Mouse (Mus musculus) stomach, postnatal 0 days (tissue): ENCODE data around the gene Slc25a4. TPM values are rescaled to one million over a fixed set of nuclear protein-coding genes. Genes with fewer than 3 reads are reported as not detected.

ENCODE experiments used
- ATAC-seq: fragments of 200-750 bp; cut with Nextera tagmentation; 2 replicates; pipeline ENCODE4 v1.8.0; 2017; ENCODE audit not compliant: low FRiP score, low TSS enrichment
- DNase-seq: peaks from one replicate; pipeline ENCODE4 v3.0.0-alpha.2; 2016; ENCODE audit warnings: low spot score
- H3K27ac ChIP-seq: fragments of 300-500 bp; sonication (generic); replicated peaks from 2 replicates; pipeline ENCODE4 v1.5.1; 2014; ENCODE audit warnings: mild to moderate bottlenecking, control low read depth
- H3K27me3 ChIP-seq: fragments of 300-500 bp; sonication (generic); 2 replicates; pipeline ENCODE4 v1.6.1; 2014; ENCODE audit warnings: low read length; ENCODE audit not compliant: control insufficient read depth, insufficient read depth
- H3K36me3 ChIP-seq: fragments of 300-500 bp; sonication (generic); 2 replicates; pipeline ENCODE4 v1.6.1; 2014; ENCODE audit warnings: low read length, mixed read lengths; ENCODE audit not compliant: control insufficient read depth, insufficient read depth
- H3K4me1 ChIP-seq: fragments of 300-500 bp; sonication (generic); replicated peaks from 2 replicates; pipeline ENCODE4 v1.6.1; 2014; ENCODE audit warnings: antibody characterized with exemption; ENCODE audit not compliant: control insufficient read depth, insufficient read depth
- H3K4me2 ChIP-seq: fragments of 300-500 bp; sonication (generic); replicated peaks from 2 replicates; pipeline ENCODE4 v1.6.1; 2014; ENCODE audit warnings: low read depth, mild to moderate bottlenecking, control low read depth, moderate library complexity
- H3K4me3 ChIP-seq: fragments of 300-500 bp; sonication (generic); 2 replicates; pipeline ENCODE4 v1.5.1; 2014; ENCODE audit warnings: low read depth, low read length, control low read depth
- H3K9ac ChIP-seq: fragments of 300-500 bp; sonication (generic); 2 replicates; pipeline ENCODE4 v1.6.1; 2014; ENCODE audit warnings: mild to moderate bottlenecking, low read length, control low read depth, mixed read lengths
- H3K9me3 ChIP-seq: fragments of 300-500 bp; sonication (generic); 2 replicates; pipeline ENCODE4 v1.6.1; 2016; ENCODE audit warnings: low read length; ENCODE audit not compliant: control insufficient read depth
- CTCF ChIP-seq: IDR thresholded peaks from 2 replicates; pipeline ENCODE4 v1.5.1; 2016; ENCODE audit warnings: antibody characterized with exemption, low read depth, mild to moderate bottlenecking, moderate library complexity
- EP300 ChIP-seq: optimal IDR thresholded peaks from 2 replicates; pipeline ENCODE3; 2016; ENCODE audit warnings: antibody characterized with exemption
- WGBS: fragments of 180-500 bp; shearing (Covaris S2); extraction: QIAGEN DNeasy Blood & Tissue Kit; methylation state at CpG from one replicate; pipeline ENCODE4 v1.1.7; 2014; 5-methylcytosine and 5-hydroxymethylcytosine counted together
- polyA plus RNA-seq: library from polyadenylated mRNA; unstranded; fragments of >200 nt; fragmentation: Nextera tagmentation; extraction: Ambion mirVana; gene quantifications from 2 replicates; pipeline ENCODE4 v1.2.1, GENCODE M21; 2015

The Slc25a4 gene
- polyA plus RNA-seq, 1 experiment from 2014 or later = 344 TPM

DNA sequence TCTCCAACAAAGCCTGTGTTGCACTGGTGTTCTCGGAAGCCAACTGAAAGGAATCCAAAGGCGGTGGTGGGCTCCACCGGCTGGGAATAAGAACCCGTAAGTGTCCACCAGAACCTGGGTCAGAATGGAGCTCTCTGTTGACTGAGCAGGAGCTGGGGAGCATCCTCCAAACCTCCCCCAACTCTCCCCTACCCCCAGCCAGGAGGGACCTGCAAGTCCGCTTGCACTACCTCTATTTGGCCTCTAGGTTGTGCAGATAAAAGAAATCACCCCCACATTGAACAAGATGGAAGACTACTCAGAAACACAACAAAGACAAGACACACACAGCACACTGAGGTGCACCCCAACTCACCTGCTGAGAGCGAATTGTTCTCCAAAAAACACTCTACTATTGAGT is 8.7 kb downstream of the Slc25a4 start:
- Histone ChIP-seq H3K36me3 (peaks cover 5% of the 10 kb centered on the region; the same call in 1 of the 2 replicates), H3K27me3 (no peaks in the 10 kb centered on the region)

GRCm38 (mm10) chr8:46197673-46198072 is 13.4 kb downstream of the Slc25a4 start:
- TF ChIP-seq CTCF (no peak), EP300 (no peak)
- Histone ChIP-seq H3K9me3 (no peaks in the 10 kb centered on the region), H3K36me3 (no peaks in the 10 kb centered on the region; the same call in 1 of the 2 replicates), H3K27ac (no peak overlapping the region), H3K4me1 (no peaks in the 10 kb centered on the region), H3K4me2 (no peak overlapping the region), H3K27me3 (no peaks in the 10 kb centered on the region), H3K9ac (no peak overlapping the region), H3K4me3 (no peak overlapping the region)
- no peak for ATAC-seq
- WGBS = 81% methylated on average over 5 of the region's 5 CpGs
- no peak for DNase-seq

More for the DNA sequence above, 8.7 kb downstream of the Slc25a4 start:
- Histone ChIP-seq H3K4me3 (no peak overlapping the region), H3K4me2 (no peak overlapping the region), H3K27ac (no peak overlapping the region), H3K9me3 (no peaks in the 10 kb centered on the region), H3K9ac (no peak overlapping the region), H3K4me1 (no peaks in the 10 kb centered on the region)
- WGBS = 90% methylated on average over 6 of the region's 6 CpGs
- ATAC-seq (no peak), DNase-seq (no peak)
- TF ChIP-seq CTCF (peak; percentile 49), EP300 (no peak)

DNA sequence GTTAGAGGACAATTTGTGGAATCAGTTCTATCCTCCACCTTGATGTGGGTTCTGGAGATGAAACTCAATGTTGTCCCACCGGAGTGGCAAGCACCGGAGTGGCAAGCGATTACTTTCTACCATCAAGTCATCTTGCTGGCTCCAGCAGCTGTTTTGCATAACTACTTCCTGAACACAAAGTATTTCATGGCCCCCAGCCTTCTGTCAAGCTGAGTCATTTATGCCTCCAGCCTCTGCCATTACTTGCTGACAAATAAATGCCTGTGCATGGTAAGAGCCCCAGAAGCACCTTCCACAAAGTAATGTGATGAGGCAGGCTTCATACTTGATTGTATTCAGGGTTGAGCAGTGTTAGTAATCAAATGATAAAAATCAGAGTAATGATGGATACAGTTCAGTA is 14.2 kb downstream of the Slc25a4 start:
- no peak for ATAC-seq
- WGBS = 94% methylated on average over 3 of the region's 3 CpGs
- TF ChIP-seq EP300 (no peak), CTCF (no peak)
- H3K27ac ChIP-seq = no peak overlapping the region
- no peak for DNase-seq
- H3K4me1 ChIP-seq = no peaks in the 10 kb centered on the region
- no peaks in the 10 kb centered on the region for H3K27me3 ChIP-seq
- no peaks in the 10 kb centered on the region; the same call in 1 of the 2 replicates for H3K36me3 ChIP-seq
- H3K4me3 ChIP-seq = no peak overlapping the region
- no peaks in the 10 kb centered on the region for H3K9me3 ChIP-seq
- H3K4me2 ChIP-seq = no peak overlapping the region
- no peak overlapping the region for H3K9ac ChIP-seq

- Histone ChIP-seq H3K27ac (no peak overlapping the region), H3K9me3 (no peaks in the 10 kb centered on the region), H3K4me3 (no peak overlapping the region), H3K36me3 (no peaks in the 10 kb centered on the region; the same call in 1 of the 2 replicates), H3K4me2 (no peak overlapping the region), H3K9ac (no peak overlapping the region), H3K27me3 (no peaks in the 10 kb centered on the region), H3K4me1 (no peaks in the 10 kb centered on the region)
- TF ChIP-seq EP300 = no peak
- no peak for TF ChIP-seq CTCF
- no peak for DNase-seq
- WGBS = 84% methylated on average over 8 of the region's 8 CpGs
- ATAC-seq = no peak
These were observed 18.0 kb downstream of the Slc25a4 start for GRCm38 (mm10) chr8:46193100-46193499.

DNA sequence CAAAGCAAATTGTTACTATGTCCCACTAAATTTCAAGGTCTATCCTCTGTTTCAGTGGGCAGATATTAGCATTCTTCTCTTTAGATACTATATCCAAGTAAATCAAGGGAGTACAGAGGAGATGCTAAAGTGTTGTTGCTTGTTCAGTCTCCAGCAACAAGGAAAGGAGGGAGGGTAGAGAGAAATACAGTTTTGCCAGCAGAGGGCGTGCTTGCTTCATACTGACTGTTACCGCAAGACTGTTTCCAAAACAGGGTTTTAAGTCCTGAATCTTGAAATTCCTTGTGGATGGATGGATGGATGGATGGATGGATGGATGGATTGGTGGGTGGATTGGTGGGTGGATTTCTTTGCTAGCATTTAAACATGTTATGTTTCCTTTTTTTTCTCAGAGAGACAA is 25.7 kb downstream of the Slc25a4 start:
- peak; percentile 90 for TF ChIP-seq CTCF
- no peak for TF ChIP-seq EP300
- 9% methylated on average over 2 of the region's 2 CpGs for WGBS
- ATAC-seq = no peak
- H3K4me3 ChIP-seq = no peak overlapping the region
- no peaks in the 10 kb centered on the region for H3K36me3 ChIP-seq
- no peak overlapping the region for H3K4me2 ChIP-seq
- no peaks in the 10 kb centered on the region for H3K4me1 ChIP-seq
- H3K27me3 ChIP-seq = no peaks in the 10 kb centered on the region
- no peaks in the 10 kb centered on the region for H3K9me3 ChIP-seq
- peak; percentile 69 for DNase-seq
- H3K9ac ChIP-seq = no peak overlapping the region
- H3K27ac ChIP-seq = no peak overlapping the region

DNA sequence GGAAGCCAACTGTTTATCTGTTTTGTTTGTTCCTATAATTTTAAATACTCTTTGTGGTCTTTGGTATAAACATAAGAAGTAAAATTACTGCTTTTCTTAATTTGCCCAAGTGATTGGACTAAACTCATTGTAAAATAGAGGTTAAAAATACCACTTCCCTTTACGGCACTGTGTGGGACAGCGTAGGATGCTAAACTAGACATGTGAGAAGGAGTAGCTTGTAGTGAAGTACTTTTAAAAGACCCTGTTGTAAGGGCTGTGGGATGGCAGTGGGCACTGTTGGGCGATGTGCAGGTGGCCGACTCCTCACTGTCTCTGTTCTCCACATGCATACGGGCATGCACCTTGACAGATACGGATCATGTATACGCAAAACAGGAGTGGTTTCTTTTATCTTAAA is 30.9 kb downstream of the Slc25a4 start:
- no peaks in the 10 kb centered on the region for H3K9me3 ChIP-seq
- H3K9ac ChIP-seq = no peak overlapping the region
- no peak overlapping the region for H3K27ac ChIP-seq
- no peaks in the 10 kb centered on the region for H3K36me3 ChIP-seq
- H3K4me2 ChIP-seq = no peak overlapping the region
- no peak for DNase-seq
- no peak for ATAC-seq
- TF ChIP-seq EP300 (no peak), CTCF (no peak)
- H3K27me3 ChIP-seq = no peaks in the 10 kb centered on the region
- WGBS = 87% methylated on average over 7 of the region's 7 CpGs
- no peak overlapping the region for H3K4me3 ChIP-seq
- no peaks in the 10 kb centered on the region for H3K4me1 ChIP-seq
